Mouse (Mus musculus) heart, embryonic 15.5 days (tissue): ENCODE data around the gene Mcam. TPM values are rescaled to one million over a fixed set of nuclear protein-coding genes. Genes with fewer than 3 reads are reported as not detected.
A peak's percentile ranks its signal among the peaks of the same experiment; 100 is the strongest.

Experiments
- ATAC-seq: fragments of 200-750 bp; cut with Nextera tagmentation; replicated peaks from 2 replicates; pipeline ENCODE4 v1.8.0; 2017; ENCODE audit warnings: low read depth, moderate TSS enrichment; ENCODE audit not compliant: insufficient number of reproducible peaks, insufficient read depth, low FRiP score
- H3K27ac ChIP-seq: fragments of 300-500 bp; sonication (generic); 2 replicates; pipeline ENCODE4 v1.5.1; 2015; ENCODE audit warnings: mild to moderate bottlenecking, inconsistent platforms
- H3K27me3 ChIP-seq: fragments of 300-500 bp; sonication (generic); 2 replicates; pipeline ENCODE4 v1.6.1; 2015; ENCODE audit warnings: inconsistent platforms
- H3K36me3 ChIP-seq: fragments of 300-500 bp; sonication (generic); 2 replicates; pipeline ENCODE4 v1.6.1; 2015; ENCODE audit warnings: mild to moderate bottlenecking, inconsistent platforms
- H3K4me1 ChIP-seq: fragments of 300-500 bp; sonication (generic); replicated peaks from 2 replicates; pipeline ENCODE4 v1.6.1; 2015; ENCODE audit warnings: inconsistent platforms
- H3K4me2 ChIP-seq: fragments of 300-500 bp; sonication (generic); 2 replicates; pipeline ENCODE4 v1.6.1; 2015; ENCODE audit warnings: inconsistent platforms, mild to moderate bottlenecking, moderate library complexity
- H3K4me3 ChIP-seq: fragments of 300-500 bp; sonication (generic); 2 replicates; pipeline ENCODE4 v1.5.1; 2015; ENCODE audit warnings: mild to moderate bottlenecking, inconsistent platforms
- H3K9ac ChIP-seq: fragments of 300-500 bp; sonication (generic); 2 replicates; pipeline ENCODE4 v1.6.1; 2015; ENCODE audit warnings: mild to moderate bottlenecking, inconsistent platforms
- H3K9me3 ChIP-seq: fragments of 300-500 bp; sonication (generic); replicated peaks from 2 replicates; pipeline ENCODE4 v1.6.1; 2016; ENCODE audit warnings: inconsistent platforms
- WGBS: fragments of 180-500 bp; shearing (Covaris S2); methylation state at CpG from one replicate; pipeline ENCODE4 v1.1.7; 2015; ENCODE audit warnings: mixed read lengths; 5-methylcytosine and 5-hydroxymethylcytosine counted together
- polyA plus RNA-seq: library from polyadenylated mRNA; unstranded; fragments of >200 nt; fragmentation: Nextera tagmentation; extraction: Ambion mirVana; gene quantifications from 2 replicates; pipeline ENCODE4 v1.2.1, GENCODE M21; 2015

The Mcam gene
- polyA plus RNA-seq: 93.4 and 102 TPM in 2 replicates

- H3K4me2 ChIP-seq: peak within 1 kb of the TSS; percentile 74
- H3K27ac ChIP-seq: peak within 1 kb of the TSS; percentile 96
- no peaks in the 10 kb centered on the region for H3K27me3 ChIP-seq
- ATAC-seq: peak; percentile 41
- under 1% methylated on average over 54 of the region's 55 CpGs for WGBS
- peaks cover 21% of the 10 kb centered on the region for H3K36me3 ChIP-seq
- peak within 1 kb of the TSS; percentile 83 for H3K4me3 ChIP-seq
- H3K4me1 ChIP-seq: peaks cover 84% of the 10 kb centered on the region
- H3K9me3 ChIP-seq: no peaks in the 10 kb centered on the region
- peak within 1 kb of the TSS; percentile 89 for H3K9ac ChIP-seq
Measured at GRCm38 (mm10) chr9:44134101-44134850, at the start of gene Mcam. Mcam (plus strand) TSS chr9:44134469.

- H3K4me2 ChIP-seq: peak overlapping the region; percentile 92
- H3K4me1 ChIP-seq: peaks cover 84% of the 10 kb centered on the region
- WGBS: under 1% methylated on average over 62 of the region's 62 CpGs
- H3K27me3 ChIP-seq: 0 out of 2 replicates have a peak, but pooled peaks cover 3% of the 10 kb centered on the region
- peak overlapping the region; percentile 78 for H3K4me3 ChIP-seq
- H3K27ac ChIP-seq: peak overlapping the region; percentile 94
- peak overlapping the region; percentile 93 for H3K9ac ChIP-seq
- no peaks in the 10 kb centered on the region for H3K36me3 ChIP-seq
- peak; percentile 77 for ATAC-seq
- no peaks in the 10 kb centered on the region for H3K9me3 ChIP-seq
Measured at GRCm38 (mm10) chr9:44084659-44085229, 49.5 kb upstream of the Mcam start.

GRCm38 (mm10) chr9:44085276-44085675 lies 49.0 kb upstream of the Mcam start:
- peak overlapping the region; percentile 94 for H3K27ac ChIP-seq
- H3K9ac ChIP-seq: peak overlapping the region; percentile 93
- no peaks in the 10 kb centered on the region for H3K9me3 ChIP-seq
- H3K4me1 ChIP-seq: peaks cover 83% of the 10 kb centered on the region
- 4% methylated on average over 10 of the region's 10 CpGs for WGBS
- H3K27me3 ChIP-seq: 0 out of 2 replicates have a peak, but pooled peaks cover 3% of the 10 kb centered on the region
- peaks cover 3% of the 10 kb centered on the region; the same call in 1 of the 2 replicates for H3K36me3 ChIP-seq
- H3K4me3 ChIP-seq: peak overlapping the region; percentile 78
- no peak for ATAC-seq
- H3K4me2 ChIP-seq: peak overlapping the region; percentile 92

- peak overlapping the region; percentile 78 for H3K4me3 ChIP-seq
- WGBS: 40% methylated on average over 15 of the region's 15 CpGs
Measured at GRCm38 (mm10) chr9:44085741-44086665, 48.3 kb upstream of the Mcam start.

GRCm38 (mm10) chr9:44086960-44087359 lies 47.3 kb upstream of the Mcam start:
- WGBS: 34% methylated on average over 10 of the region's 10 CpGs
- Histone ChIP-seq H3K9me3 (no peaks in the 10 kb centered on the region), H3K4me3 (peak overlapping the region; percentile 78), H3K4me2 (peak overlapping the region; percentile 92), H3K4me1 (peaks cover 69% of the 10 kb centered on the region), H3K27ac (peak overlapping the region; percentile 94), H3K36me3 (peaks cover 17% of the 10 kb centered on the region), H3K27me3 (0 out of 2 replicates have a peak, but pooled peaks cover 3% of the 10 kb centered on the region), H3K9ac (peak overlapping the region; percentile 93)
- no peak for ATAC-seq

More at GRCm38 (mm10) chr9:44085741-44086665, 48.3 kb upstream of the Mcam start:
- ATAC-seq: no peak
- Histone ChIP-seq H3K27ac (peak overlapping the region; percentile 94), H3K9me3 (no peaks in the 10 kb centered on the region), H3K27me3 (0 out of 2 replicates have a peak, but pooled peaks cover 3% of the 10 kb centered on the region), H3K4me1 (peaks cover 76% of the 10 kb centered on the region), H3K36me3 (peaks cover 7% of the 10 kb centered on the region), H3K9ac (peak overlapping the region; percentile 93), H3K4me2 (peak overlapping the region; percentile 92)

- H3K4me1 ChIP-seq: peaks cover 60% of the 10 kb centered on the region
Measured at GRCm38 (mm10) chr9:44087761-44088455, 46.4 kb upstream of the Mcam start.

GRCm38 (mm10) chr9:44088877-44089608 lies 45.2 kb upstream of the Mcam start:
- Histone ChIP-seq H3K4me3 (no peak overlapping the region), H3K27ac (peak overlapping the region; percentile 94), H3K4me2 (peak overlapping the region; percentile 92), H3K36me3 (peaks cover 33% of the 10 kb centered on the region), H3K9me3 (no peaks in the 10 kb centered on the region), H3K4me1 (peaks cover 54% of the 10 kb centered on the region), H3K27me3 (0 out of 2 replicates have a peak, but pooled peaks cover 3% of the 10 kb centered on the region), H3K9ac (peak overlapping the region; percentile 11; the same call in 1 of the 2 replicates)
- 31% methylated on average over 12 of the region's 12 CpGs for WGBS
- no peak for ATAC-seq

More at GRCm38 (mm10) chr9:44087761-44088455, 46.4 kb upstream of the Mcam start:
- Histone ChIP-seq H3K9me3 (no peaks in the 10 kb centered on the region), H3K9ac (peak overlapping the region; percentile 93), H3K4me2 (peak overlapping the region; percentile 92), H3K27me3 (0 out of 2 replicates have a peak, but pooled peaks cover 3% of the 10 kb centered on the region), H3K36me3 (peaks cover 25% of the 10 kb centered on the region), H3K27ac (peak overlapping the region; percentile 94), H3K4me3 (peak overlapping the region; percentile 78)
- ATAC-seq: peak; percentile 78
- WGBS: 7% methylated on average over 15 of the region's 15 CpGs

- Histone ChIP-seq H3K9ac (no peak overlapping the region), H3K4me2 (no peak overlapping the region), H3K36me3 (peaks cover 33% of the 10 kb centered on the region), H3K4me1 (peaks cover 48% of the 10 kb centered on the region), H3K27me3 (no peaks in the 10 kb centered on the region), H3K27ac (peak overlapping the region; percentile 13; the same call in 1 of the 2 replicates), H3K4me3 (no peak overlapping the region), H3K9me3 (no peaks in the 10 kb centered on the region)
- WGBS: 42% methylated on average over 24 of the region's 24 CpGs
- ATAC-seq: peak; percentile 59; the same call in 1 of the 2 replicates
Measured at GRCm38 (mm10) chr9:44093612-44094503, 40.4 kb upstream of the Mcam start.

- Histone ChIP-seq H3K4me3 (no peak overlapping the region), H3K27ac (peak overlapping the region; percentile 90; the same call in 1 of the 2 replicates), H3K9ac (no peak overlapping the region), H3K9me3 (no peaks in the 10 kb centered on the region), H3K4me2 (no peak overlapping the region), H3K36me3 (peaks cover 33% of the 10 kb centered on the region), H3K4me1 (peaks cover 39% of the 10 kb centered on the region), H3K27me3 (no peaks in the 10 kb centered on the region)
- WGBS: 79% methylated on average over 3 of the region's 3 CpGs
- ATAC-seq: no peak
Measured at GRCm38 (mm10) chr9:44094737-44095136, 39.5 kb upstream of the Mcam start.
